Mouse (Mus musculus) forebrain, embryonic 16.5 days (tissue): Measurements from ENCODE around the gene Ctse. TPM values are rescaled to one million over a fixed set of nuclear protein-coding genes. Genes with fewer than 3 reads are reported as not detected.

Experiments
- ATAC-seq: fragments of 200-750 bp; cut with Nextera tagmentation; 2 replicates; pipeline ENCODE4 v1.8.0; 2017; ENCODE audit warnings: mild to moderate bottlenecking, moderate library complexity
- H3K27ac ChIP-seq: fragments of 300-500 bp; sonication (generic); 2 replicates; pipeline ENCODE4 v1.5.1; 2014; ENCODE audit warnings: low read length, control low read depth
- H3K27me3 ChIP-seq: fragments of 300-500 bp; sonication (generic); replicated peaks from 2 replicates; pipeline ENCODE4 v1.6.1; 2014; ENCODE audit warnings: low read length; ENCODE audit not compliant: control insufficient read depth, insufficient read depth
- H3K36me3 ChIP-seq: fragments of 300-500 bp; sonication (generic); 2 replicates; pipeline ENCODE4 v1.6.1; 2014; ENCODE audit not compliant: control insufficient read depth, insufficient read depth
- H3K4me1 ChIP-seq: fragments of 300-500 bp; sonication (generic); replicated peaks from 2 replicates; pipeline ENCODE4 v1.6.1; 2014; ENCODE audit warnings: low read length; ENCODE audit not compliant: control insufficient read depth, insufficient read depth
- H3K4me2 ChIP-seq: fragments of 300-500 bp; sonication (generic); 2 replicates; pipeline ENCODE4 v1.6.1; 2014; ENCODE audit warnings: mild to moderate bottlenecking, low read length, control low read depth
- H3K4me3 ChIP-seq: fragments of 300-500 bp; sonication (generic); replicated peaks from 2 replicates; pipeline ENCODE4 v1.5.1; 2014; ENCODE audit warnings: mild to moderate bottlenecking, low read length, control low read depth
- H3K9ac ChIP-seq: fragments of 300-500 bp; sonication (generic); replicated peaks from 2 replicates; pipeline ENCODE4 v1.6.1; 2014; ENCODE audit warnings: low read depth, low read length, control low read depth
- H3K9me3 ChIP-seq: fragments of 300-500 bp; sonication (generic); 2 replicates; pipeline ENCODE4 v1.6.1; 2016; ENCODE audit warnings: low read length; ENCODE audit not compliant: control insufficient read depth
- WGBS: fragments of 180-500 bp; shearing (Covaris S2); extraction: QIAGEN DNeasy Blood & Tissue Kit; methylation state at CpG from one replicate; pipeline ENCODE4 v1.1.7; 2014; 5-methylcytosine and 5-hydroxymethylcytosine counted together
- polyA plus RNA-seq: library from polyadenylated mRNA; unstranded; fragments of >200 nt; fragmentation: Nextera tagmentation; extraction: Ambion mirVana; gene quantifications from 2 replicates; pipeline ENCODE4 v1.2.1, GENCODE M21; 2015

The Ctse gene
- polyA plus RNA-seq, 1 experiment from 2014 or later = not detected

DNA sequence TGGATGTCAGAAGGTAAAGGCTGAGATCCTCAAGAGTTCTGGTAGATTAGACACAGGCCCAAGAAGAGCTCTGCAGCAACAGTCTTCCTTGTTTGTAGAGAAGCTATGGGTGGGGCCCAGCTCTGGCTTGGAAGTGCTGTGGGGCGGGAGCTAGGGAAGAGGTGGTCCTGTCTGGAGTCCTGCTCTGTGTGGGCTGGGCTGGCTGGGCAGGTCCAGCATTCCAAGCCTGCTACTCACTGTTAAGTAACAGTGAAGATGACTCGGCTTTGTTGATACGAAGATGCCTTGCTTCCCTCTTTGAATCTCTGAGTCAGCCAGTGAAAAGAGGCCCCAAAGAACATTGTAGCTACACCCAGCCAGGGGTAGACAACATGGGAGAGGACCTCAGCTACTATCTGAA is 52.3 kb downstream of the Ctse start:
- H3K27ac ChIP-seq = no peak overlapping the region

DNA sequence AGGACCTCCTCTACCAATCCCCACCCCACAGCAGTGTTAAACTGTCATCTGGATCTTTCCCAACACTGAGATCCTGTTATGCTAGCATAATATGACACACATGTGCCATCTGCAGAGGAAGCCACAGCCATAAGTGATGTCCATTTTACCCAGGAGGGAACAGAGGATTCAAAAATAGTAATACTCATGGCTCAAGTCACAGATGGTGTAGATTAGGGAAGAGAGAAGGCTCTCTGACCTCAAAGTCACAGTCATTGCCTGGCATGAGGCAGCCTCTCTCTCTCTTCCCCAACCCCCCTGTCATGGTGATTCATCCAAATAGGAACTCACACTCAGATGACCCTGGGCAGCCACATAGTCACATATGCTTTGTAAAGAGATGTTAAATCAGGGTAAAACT is 53.2 kb downstream of the Ctse start:
- H3K4me2 ChIP-seq = no peak overlapping the region
- H3K9ac ChIP-seq = no peak overlapping the region
- no peak overlapping the region for H3K4me3 ChIP-seq
- no peaks in the 10 kb centered on the region for H3K9me3 ChIP-seq
- no peak overlapping the region for H3K27ac ChIP-seq
- no peaks in the 10 kb centered on the region for H3K27me3 ChIP-seq
- ATAC-seq = no peak
- H3K36me3 ChIP-seq = no peaks in the 10 kb centered on the region
- no peaks in the 10 kb centered on the region for H3K4me1 ChIP-seq

More for the DNA sequence above, 52.3 kb downstream of the Ctse start:
- Histone ChIP-seq H3K4me2 (no peak overlapping the region), H3K9me3 (no peaks in the 10 kb centered on the region), H3K4me3 (no peak overlapping the region), H3K4me1 (no peaks in the 10 kb centered on the region), H3K9ac (no peak overlapping the region), H3K36me3 (no peaks in the 10 kb centered on the region), H3K27me3 (no peaks in the 10 kb centered on the region)
- ATAC-seq = no peak
- 65% methylated on average over 3 of the region's 3 CpGs for WGBS

DNA sequence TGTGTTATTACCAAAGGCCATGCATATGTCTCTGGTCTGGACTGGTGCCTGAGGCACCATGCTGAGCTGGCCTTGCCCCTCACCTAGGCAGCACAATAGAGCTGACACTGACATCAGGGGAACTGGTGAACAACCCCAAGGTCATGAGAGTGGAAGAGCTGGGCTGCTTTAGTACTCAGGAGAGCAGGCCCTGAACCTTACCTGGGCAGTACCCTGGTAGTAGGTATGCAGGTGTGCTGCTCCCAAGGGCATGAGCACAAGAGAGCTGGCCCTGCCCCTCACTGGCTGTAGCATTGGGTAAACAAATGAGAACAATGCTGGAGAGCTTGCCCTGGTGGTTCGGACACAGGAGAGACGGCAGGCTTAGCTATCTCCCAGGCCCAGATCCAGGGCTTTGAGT is 57.2 kb downstream of the Ctse start:
- Histone ChIP-seq H3K9ac (no peak overlapping the region), H3K9me3 (no peaks in the 10 kb centered on the region), H3K4me1 (no peaks in the 10 kb centered on the region), H3K4me3 (no peak overlapping the region), H3K27me3 (no peaks in the 10 kb centered on the region), H3K27ac (no peak overlapping the region), H3K4me2 (no peak overlapping the region), H3K36me3 (no peaks in the 10 kb centered on the region)
- ATAC-seq = no peak
- 82% methylated on average over 2 of the region's 2 CpGs for WGBS

DNA sequence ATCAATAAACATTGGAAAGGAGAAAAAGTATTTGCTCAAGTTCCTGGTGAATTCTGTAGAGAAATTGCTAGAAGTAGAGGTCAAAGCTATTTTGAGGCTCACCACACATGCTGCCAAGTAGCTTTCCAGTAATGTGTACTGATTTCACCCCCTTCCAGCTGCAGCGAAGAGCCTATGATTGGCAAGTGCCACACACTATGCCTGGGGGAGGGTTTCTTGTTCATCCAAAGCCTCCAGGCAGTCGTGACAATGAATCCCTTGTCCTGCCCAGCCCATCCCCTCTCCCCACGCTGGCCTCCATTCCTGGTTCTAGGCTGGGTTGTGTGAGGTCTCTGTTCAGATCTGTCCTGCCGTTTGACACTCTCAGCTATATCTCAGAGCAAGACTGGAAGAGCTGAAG is 58.2 kb downstream of the Ctse start:
- Histone ChIP-seq H3K36me3 (no peaks in the 10 kb centered on the region), H3K27me3 (no peaks in the 10 kb centered on the region), H3K9me3 (no peaks in the 10 kb centered on the region), H3K4me3 (no peak overlapping the region), H3K4me2 (no peak overlapping the region), H3K27ac (no peak overlapping the region), H3K4me1 (no peaks in the 10 kb centered on the region), H3K9ac (no peak overlapping the region)
- 56% methylated on average over 4 of the region's 4 CpGs for WGBS
- ATAC-seq = no peak

DNA sequence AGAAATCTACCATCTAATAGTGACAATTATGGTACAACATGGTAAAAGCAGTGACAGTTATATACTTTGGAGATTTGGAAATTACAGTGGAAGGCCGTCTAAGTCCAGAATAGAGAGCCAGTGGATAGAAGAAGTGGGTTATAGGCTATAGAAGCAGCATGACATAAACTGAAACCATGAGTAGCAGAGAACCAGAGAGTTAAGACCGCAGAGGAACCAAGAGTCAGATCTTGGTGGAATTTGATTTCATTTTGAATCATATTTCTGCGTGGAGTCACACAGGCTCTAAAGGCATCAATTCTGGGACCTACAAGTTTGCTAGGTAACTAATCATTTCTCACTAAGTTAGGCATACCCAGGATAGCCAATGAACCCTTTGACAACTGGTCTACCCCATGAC is 60.7 kb downstream of the Ctse start:
- no peaks in the 10 kb centered on the region for H3K36me3 ChIP-seq
- 94% methylated on average over 3 of the region's 3 CpGs for WGBS
- H3K4me2 ChIP-seq = no peak overlapping the region
- ATAC-seq = no peak
- H3K27me3 ChIP-seq = no peaks in the 10 kb centered on the region
- no peak overlapping the region for H3K27ac ChIP-seq
- no peaks in the 10 kb centered on the region for H3K9me3 ChIP-seq
- no peak overlapping the region for H3K9ac ChIP-seq
- no peaks in the 10 kb centered on the region for H3K4me1 ChIP-seq
- no peak overlapping the region for H3K4me3 ChIP-seq

DNA sequence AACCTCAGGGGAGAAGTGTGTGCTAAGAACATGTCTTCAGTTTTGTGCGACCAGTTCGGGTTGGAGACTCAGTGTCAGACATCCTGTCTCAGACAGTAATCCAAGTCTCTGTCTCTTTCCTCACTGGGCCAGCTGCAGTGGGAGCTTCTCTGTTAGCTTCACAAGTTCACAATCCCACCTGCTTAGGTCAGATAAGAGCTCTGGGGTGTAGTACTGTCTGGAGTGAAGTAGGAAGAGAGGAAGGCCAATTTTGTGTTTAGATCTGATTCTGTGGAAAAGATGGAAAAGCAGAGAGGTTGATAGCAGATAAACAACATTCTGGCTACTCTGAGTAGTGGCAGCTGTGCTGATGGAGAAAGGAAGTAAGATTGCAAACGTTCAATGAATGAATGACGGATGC is 61.5 kb downstream of the Ctse start:
- H3K4me2 ChIP-seq = no peak overlapping the region
- H3K9ac ChIP-seq = no peak overlapping the region
- H3K27me3 ChIP-seq = no peaks in the 10 kb centered on the region
- H3K4me3 ChIP-seq = no peak overlapping the region
- H3K4me1 ChIP-seq = no peaks in the 10 kb centered on the region
- H3K27ac ChIP-seq = no peak overlapping the region
- no peak for ATAC-seq
- no peaks in the 10 kb centered on the region for H3K36me3 ChIP-seq
- WGBS = 85% methylated on average over 4 of the region's 4 CpGs
- no peaks in the 10 kb centered on the region for H3K9me3 ChIP-seq

DNA sequence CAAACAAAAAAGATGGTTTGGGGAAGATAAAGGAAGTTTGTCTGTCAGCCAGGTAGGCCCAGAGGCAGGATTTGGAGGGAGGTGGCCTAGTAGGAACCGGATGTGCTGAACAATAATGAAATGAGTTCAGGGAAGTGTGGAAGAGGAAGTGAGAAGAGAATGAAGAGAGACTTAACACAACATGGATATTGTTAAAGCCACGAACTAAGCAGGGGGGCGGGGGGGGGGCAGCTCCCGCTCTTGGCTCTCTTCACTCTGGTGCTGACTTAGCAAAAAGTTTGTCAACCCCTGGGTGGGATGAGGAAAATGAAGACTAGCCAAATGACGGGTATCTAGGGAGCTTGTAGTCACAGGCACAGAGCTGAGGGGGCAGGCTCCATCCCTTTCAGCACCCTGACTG is 62.3 kb downstream of the Ctse start:
- Histone ChIP-seq H3K4me3 (no peak overlapping the region), H3K27ac (no peak overlapping the region), H3K9me3 (no peaks in the 10 kb centered on the region), H3K36me3 (no peaks in the 10 kb centered on the region), H3K9ac (no peak overlapping the region), H3K27me3 (no peaks in the 10 kb centered on the region), H3K4me1 (no peaks in the 10 kb centered on the region), H3K4me2 (no peak overlapping the region)
- ATAC-seq = no peak
- 70% methylated on average over 5 of the region's 5 CpGs for WGBS

DNA sequence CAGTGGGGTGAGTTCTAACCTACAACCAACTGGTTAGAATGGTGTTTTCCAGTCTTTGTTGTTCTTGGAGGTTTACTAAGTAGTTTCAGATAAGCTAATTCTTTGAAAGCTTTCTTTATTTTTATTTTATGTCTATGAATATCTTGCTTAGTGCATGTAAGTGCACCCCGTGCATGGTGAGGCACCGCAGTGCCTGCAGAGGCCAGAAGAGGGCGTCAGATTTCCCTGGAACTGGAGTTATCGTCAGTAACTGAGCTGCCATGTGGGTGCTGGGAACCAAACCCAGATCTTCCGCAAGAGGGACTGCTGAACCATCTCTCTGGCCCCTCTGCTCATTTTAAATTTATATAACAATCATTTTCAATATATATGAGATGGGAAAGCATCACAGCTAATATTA is 63.3 kb downstream of the Ctse start:
- Histone ChIP-seq H3K36me3 (no peaks in the 10 kb centered on the region), H3K9me3 (no peaks in the 10 kb centered on the region), H3K27ac (no peak overlapping the region), H3K4me3 (no peak overlapping the region), H3K9ac (no peak overlapping the region), H3K4me2 (no peak overlapping the region), H3K4me1 (no peaks in the 10 kb centered on the region), H3K27me3 (no peaks in the 10 kb centered on the region)
- WGBS = 88% methylated on average over 5 of the region's 5 CpGs
- ATAC-seq = no peak

DNA sequence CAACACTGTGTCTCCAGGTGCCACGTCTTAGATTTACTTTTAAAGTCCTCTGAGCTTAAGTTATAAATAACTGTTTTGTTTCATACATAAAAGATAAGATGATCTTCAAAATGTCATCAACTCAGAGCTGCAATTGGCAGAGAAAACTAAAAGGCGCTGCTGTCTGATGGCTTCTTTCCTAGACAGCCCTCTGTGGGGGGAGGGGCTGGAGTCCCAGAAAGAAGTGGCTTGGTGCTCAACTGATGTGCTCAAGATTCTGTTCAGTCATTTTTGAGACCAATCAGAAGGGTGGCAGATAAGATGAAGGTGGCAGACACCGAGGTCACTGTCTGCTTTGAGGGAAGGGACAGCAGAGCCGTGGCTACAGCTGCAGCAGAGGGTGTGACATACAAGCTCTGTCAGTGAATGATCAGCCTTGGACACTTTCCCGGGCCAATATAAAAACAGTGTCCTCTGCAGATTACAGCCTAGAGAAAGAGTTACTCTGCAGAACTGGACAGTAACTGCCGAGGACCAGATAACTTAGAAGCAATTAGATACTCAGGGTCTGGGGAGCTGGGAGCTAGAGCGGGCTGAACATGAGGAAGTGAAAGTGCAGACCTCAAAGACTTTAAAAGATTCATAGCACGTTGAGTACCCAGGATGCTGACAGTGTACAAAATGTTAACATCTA is 64.1 kb downstream of the Ctse start:
- no peaks in the 10 kb centered on the region for H3K27me3 ChIP-seq

DNA sequence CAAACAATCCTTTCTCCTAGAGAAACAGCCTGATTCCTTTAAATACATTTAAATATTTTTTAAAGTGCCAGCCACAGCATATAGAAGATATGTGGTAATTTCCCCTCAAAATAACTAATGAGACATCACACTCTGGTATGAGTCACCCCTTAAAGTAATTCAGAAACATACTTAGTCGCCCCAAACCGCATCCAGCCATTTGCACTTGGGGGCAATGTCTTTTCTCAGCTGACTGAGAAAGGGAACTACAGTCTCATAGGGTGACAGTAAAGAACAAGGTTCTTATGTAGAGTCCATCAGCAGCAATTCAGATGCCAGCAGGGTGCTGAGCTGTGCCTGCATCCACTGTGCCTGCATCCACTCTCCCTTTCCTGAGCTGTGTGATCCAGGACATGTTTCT is 65.4 kb downstream of the Ctse start:
- WGBS = 90% methylated on average over 2 of the region's 2 CpGs
- ATAC-seq = no peak

More for the DNA sequence above, 64.1 kb downstream of the Ctse start:
- no peaks in the 10 kb centered on the region for H3K9me3 ChIP-seq
- H3K27ac ChIP-seq = no peak overlapping the region
- WGBS = 79% methylated on average over 8 of the region's 8 CpGs
- H3K4me1 ChIP-seq = no peaks in the 10 kb centered on the region
- no peaks in the 10 kb centered on the region for H3K36me3 ChIP-seq
- H3K9ac ChIP-seq = no peak overlapping the region
- ATAC-seq = no peak
- H3K4me2 ChIP-seq = no peak overlapping the region
- no peak overlapping the region for H3K4me3 ChIP-seq

More for the DNA sequence above, 65.4 kb downstream of the Ctse start:
- Histone ChIP-seq H3K27ac (no peak overlapping the region), H3K4me2 (no peak overlapping the region), H3K9me3 (no peaks in the 10 kb centered on the region), H3K27me3 (no peaks in the 10 kb centered on the region), H3K36me3 (no peaks in the 10 kb centered on the region), H3K4me3 (no peak overlapping the region), H3K9ac (no peak overlapping the region), H3K4me1 (no peaks in the 10 kb centered on the region)
